Mouse (Mus musculus): Measurements from ENCODE around the gene Lhx4. TPM values are rescaled to one million over a fixed set of nuclear protein-coding genes. Genes with fewer than 3 reads are reported as not detected.

The Lhx4 gene
- total and polyA plus RNA-seq, 3 experiments: not detected

DNA sequence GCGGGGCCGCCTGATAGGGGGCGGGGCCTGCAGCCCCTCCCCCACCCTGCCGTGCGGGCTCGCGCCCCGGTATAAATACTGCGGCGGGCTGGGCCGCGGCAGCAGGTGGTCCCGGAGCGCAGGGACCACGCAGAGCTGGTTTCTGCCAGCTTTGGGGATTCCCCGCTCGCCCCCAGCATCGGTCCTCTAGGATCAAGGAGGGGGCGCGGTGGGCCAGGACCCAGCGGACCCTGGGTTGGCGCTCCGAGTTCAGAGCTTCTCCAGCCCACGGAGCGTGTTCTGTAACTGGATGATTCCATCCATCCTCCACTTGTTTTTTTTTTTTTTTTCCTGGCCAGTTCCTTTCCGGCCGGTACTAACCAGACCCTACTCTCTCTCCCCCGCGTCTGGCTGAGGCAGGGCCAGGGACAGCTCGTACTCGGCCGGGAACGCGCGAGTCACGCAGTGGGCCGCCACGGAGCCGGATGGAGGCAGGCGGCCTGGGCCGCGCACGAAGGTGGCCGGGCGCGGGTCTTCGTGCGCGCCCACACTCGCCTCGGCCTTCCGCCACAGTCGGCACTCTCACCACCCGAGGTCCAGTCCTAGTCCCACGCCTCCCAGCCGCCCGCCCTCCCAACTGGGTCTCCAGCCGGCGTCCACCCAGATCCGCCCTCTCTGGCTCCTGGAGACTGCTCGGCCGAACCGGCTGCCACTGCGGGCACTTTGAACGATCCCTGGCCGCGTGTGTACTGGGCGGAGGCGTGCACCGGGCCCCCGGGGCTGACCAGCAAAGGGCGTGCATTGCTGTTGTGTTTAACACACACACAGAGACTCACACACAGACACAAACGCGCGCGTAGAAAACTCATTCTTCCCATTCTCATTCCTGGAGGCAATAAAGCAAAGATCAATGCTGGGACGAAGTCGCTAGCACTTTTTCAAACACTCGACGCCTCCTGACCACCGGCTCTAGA is 8.8 kb downstream of the Lhx4 start:
- Histone ChIP-seq H3K4me1 (ENCODE audit: control insufficient read depth in 1 of 2, insufficient read depth in 2 of 2, low read length in 2 of 2) (no peaks in the 10 kb centered on the region), H3K27ac (ENCODE audit: control insufficient read depth, low read depth, low read length) (no peak overlapping the region), H3K36me3 (ENCODE audit: control insufficient read depth in 1 of 2, insufficient read depth in 2 of 2, low read length in 2 of 2) (no peaks in the 10 kb centered on the region), H3K9me3 (replicated peaks; ENCODE audit: insufficient read depth, low read length) (no peaks in the 10 kb centered on the region), H3K79me2 (ENCODE audit: control insufficient read depth, insufficient read depth, low read length, poor library complexity) (no peaks in the 10 kb centered on the region), H3K27me3 (ENCODE audit: control insufficient read depth in 1 of 2, insufficient read depth in 2 of 2, low read length in 2 of 2) (peaks cover 0 to 6% of the 10 kb centered on the region in 2 experiments; a peak in 2 of 4 replicates), H3K9ac (ENCODE audit: control insufficient read depth, low read depth, low read length, poor library complexity, severe bottlenecking) (no peak overlapping the region), H3K4me3 (ENCODE audit: control insufficient read depth in 1 of 2, insufficient read depth in 1 of 2, low read depth in 2 of 2, low read length in 2 of 2) (no peak overlapping the region)
- TF ChIP-seq ELF1 (IDR thresholded peaks at IDR 0.05; ENCODE audit: low read depth, low read length) (no peak), MEF2A (IDR thresholded peaks at IDR 0.05; ENCODE audit: extremely low read depth, insufficient replicate concordance, low read depth, low read length, poor library complexity, severe bottlenecking) (no peak), NELFE (IDR thresholded peaks at IDR 0.05; ENCODE audit: low read depth, low read length) (no peak), CHD2 (IDR thresholded peaks at IDR 0.05; ENCODE audit: low read length) (no peak), USF1 (IDR thresholded peaks at IDR 0.05; ENCODE audit: low read depth, low read length) (no peak), RAD21 (IDR thresholded peaks at IDR 0.05; ENCODE audit: low read depth, low read length) (no peak), MAX (IDR thresholded peaks at IDR 0.05; ENCODE audit: low read length) (no peak)
- DNase-seq (ENCODE audit: low read depth, low spot score): no peak

DNA sequence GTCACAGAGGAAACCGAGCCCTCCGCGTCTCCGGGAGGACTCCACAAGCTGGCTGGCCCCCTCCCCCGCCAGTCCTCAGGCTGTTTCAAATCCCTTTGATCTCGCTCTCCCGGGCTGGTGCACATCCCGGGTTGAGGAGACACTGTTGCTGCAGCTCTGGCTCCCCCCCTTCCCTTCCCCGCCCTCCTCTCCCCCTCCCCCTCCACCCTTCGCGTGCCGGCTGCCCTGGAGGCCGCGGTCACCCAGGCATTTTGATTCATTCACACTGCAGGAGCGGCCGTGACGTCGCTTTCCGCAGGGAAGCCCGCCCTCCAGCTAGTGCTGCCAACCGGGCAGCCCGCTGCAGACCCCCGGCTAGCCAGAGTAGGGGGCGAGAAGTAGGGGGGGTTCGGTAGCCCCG is 9.5 kb downstream of the Lhx4 start:
- H3K36me3 ChIP-seq (ENCODE audit: control insufficient read depth in 1 of 2, insufficient read depth in 2 of 2, low read length in 2 of 2): no peaks in the 10 kb centered on the region
- peaks cover 0 to 6% of the 10 kb centered on the region in 2 experiments; a peak in 2 of 4 replicates for H3K27me3 ChIP-seq (ENCODE audit: control insufficient read depth in 1 of 2, insufficient read depth in 2 of 2, low read length in 2 of 2)
- H3K27ac ChIP-seq (ENCODE audit: control insufficient read depth, low read depth, low read length): no peak overlapping the region
- DNase-seq (ENCODE audit: low read depth, low spot score): no peak
- H3K9me3 ChIP-seq (replicated peaks; ENCODE audit: insufficient read depth, low read length): no peaks in the 10 kb centered on the region
- H3K79me2 ChIP-seq (ENCODE audit: control insufficient read depth, insufficient read depth, low read length, poor library complexity): no peaks in the 10 kb centered on the region
- TF ChIP-seq ELF1 (IDR thresholded peaks at IDR 0.05; ENCODE audit: low read depth, low read length) (no peak), RCOR1 (IDR thresholded peaks at IDR 0.05; ENCODE audit: low read depth, low read length) (no peak), ZNF384 (IDR thresholded peaks at IDR 0.05; ENCODE audit: low read depth, low read length) (no peak), MXI1 (IDR thresholded peaks at IDR 0.05; ENCODE audit: low read depth, low read length) (no peak), CTCF (IDR thresholded peaks at IDR 0.05 in 2 of 3, conservative IDR thresholded peaks at IDR 0.05 in 1 of 3; ENCODE audit: control insufficient read depth in 1 of 3, insufficient read depth in 1 of 3, low read depth in 2 of 3, low read length in 3 of 3, poor library complexity in 1 of 3, severe bottlenecking in 1 of 3) (no peak), ZKSCAN1 (IDR thresholded peaks at IDR 0.05; ENCODE audit: low read depth, low read length) (no peak), JUND (IDR thresholded peaks at IDR 0.05; ENCODE audit: low read depth, low read length) (no peak)
- no peaks in the 10 kb centered on the region for H3K4me1 ChIP-seq (ENCODE audit: control insufficient read depth in 1 of 2, insufficient read depth in 2 of 2, low read length in 2 of 2)
- H3K4me3 ChIP-seq (ENCODE audit: control insufficient read depth in 1 of 2, insufficient read depth in 1 of 2, low read depth in 2 of 2, low read length in 2 of 2): no peak overlapping the region
- no peak overlapping the region for H3K9ac ChIP-seq (ENCODE audit: control insufficient read depth, low read depth, low read length, poor library complexity, severe bottlenecking)

All from MEL (cell line).